Mouse (Mus musculus) cerebellum, adult 2 months (tissue): Measurements from ENCODE around the gene Megf11.

ENCODE experiments used
- CTCF ChIP-seq: fragments of 200-500 bp; IDR thresholded peaks from 2 replicates; pipeline ENCODE4 v1.5.1; 2011; ENCODE audit warnings: low read depth, mild to moderate bottlenecking, control low read depth, low read length, moderate library complexity, borderline replicate concordance; ENCODE audit not compliant: insufficient read depth
- POLR2A ChIP-seq: fragments of 200-500 bp; IDR thresholded peaks from 2 replicates; pipeline ENCODE4 v1.6.1; 2011; ENCODE audit warnings: low read length, control low read depth, borderline replicate concordance; ENCODE audit not compliant: insufficient read depth

DNA sequence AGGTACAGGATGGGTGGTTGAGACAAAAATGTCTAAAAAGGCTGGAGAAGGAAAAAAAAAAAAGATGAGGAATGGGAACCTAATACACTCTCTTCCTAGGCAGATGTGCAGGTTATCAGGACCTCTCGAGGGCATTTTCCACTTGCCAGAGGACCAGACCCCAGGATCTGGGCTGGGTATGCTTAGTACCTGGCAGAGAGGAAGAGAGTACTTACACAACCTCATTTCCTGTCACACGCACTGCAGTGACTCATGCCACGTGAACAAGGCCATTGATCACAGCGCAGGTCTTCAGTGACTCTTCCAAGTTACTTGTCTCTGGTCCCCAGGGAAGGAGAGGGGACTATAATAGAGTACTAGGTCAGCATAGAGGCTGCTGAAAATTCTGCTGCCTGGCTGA lies 152.4 kb downstream of the Megf11 start:
- no peak for TF ChIP-seq CTCF
- no peak for TF ChIP-seq POLR2A
